Mouse (Mus musculus) myocyte (in vitro differentiated cells): ENCODE results near the gene Cbfa2t3.

Source experiments
- MAX ChIP-seq: IDR thresholded peaks from one replicate; pipeline ENCODE4 v1.6.1; 2011; ENCODE audit warnings: low read depth, mild to moderate bottlenecking, control low read depth
- MYOG ChIP-seq, 3 experiments: IDR thresholded peaks; one replicate each; pipeline ENCODE4 v1.6.1; 2011; ENCODE audit warnings: control low read depth in 2 of 3, low read depth in 2 of 3, mild to moderate bottlenecking in 2 of 3; ENCODE audit not compliant: insufficient read length in 2 of 3, control insufficient read depth in 1 of 3, insufficient read depth in 1 of 3
- POLR2A ChIP-seq: IDR thresholded peaks from one replicate; pipeline ENCODE4 v1.6.1; 2011; ENCODE audit warnings: low read depth, mild to moderate bottlenecking, control low read depth, moderate library complexity; ENCODE audit not compliant: insufficient read length
- POLR2AphosphoS2 ChIP-seq: IDR thresholded peaks from one replicate; pipeline ENCODE4 v1.6.1; 2011; ENCODE audit warnings: low read depth, control low read depth; ENCODE audit not compliant: insufficient read length

GRCm38 (mm10) chr8:122633205-122633604 is 65.7 kb downstream of the Cbfa2t3 start:
- no peak for TF ChIP-seq MAX
- TF ChIP-seq POLR2A, result no peak
- no peak for TF ChIP-seq POLR2AphosphoS2
- TF ChIP-seq MYOG (IDR thresholded peaks at IDR 0.05; ENCODE audit: control insufficient read depth in 1 of 3, insufficient read depth in 1 of 3, insufficient read length in 2 of 3, low read depth in 2 of 3), result no peak
